Mouse (Mus musculus): ENCODE results near the gene Hspb1.
A peak's percentile ranks its signal among the peaks of the same experiment; 100 is the strongest.

The Hspb1 gene

GRCm38 (mm10) chr5:135913201-135913600 is 25.5 kb downstream of the Hspb1 start:
- no peak for DNase-seq (ENCODE audit: inconsistent ontology term)

DNA sequence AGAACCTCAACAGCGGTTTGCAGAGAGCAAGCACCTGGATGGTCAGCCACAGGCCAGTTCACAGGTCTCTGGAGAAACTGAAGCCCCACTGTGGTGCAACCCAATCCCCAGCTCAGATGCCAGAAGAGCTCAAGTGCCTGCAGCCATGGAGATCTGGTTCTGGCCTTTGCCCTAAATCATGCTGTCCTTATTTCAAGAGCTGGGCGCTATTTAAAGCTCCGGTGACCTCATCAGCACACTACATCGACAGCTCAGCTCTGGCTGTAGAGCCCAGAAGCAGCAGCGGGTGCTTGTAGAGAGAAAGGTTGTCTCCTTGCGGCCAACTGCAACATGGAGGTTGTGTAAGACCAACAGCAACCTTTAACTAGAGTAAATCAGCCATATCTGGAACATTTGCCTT is 26.4 kb downstream of the Hspb1 start:
- DNase-seq (ENCODE audit: inconsistent ontology term): no peak

- peak; percentile 39 for DNase-seq (ENCODE audit: inconsistent ontology term)
These were observed 28.4 kb downstream of the Hspb1 start for GRCm38 (mm10) chr5:135916051-135916565.

DNA sequence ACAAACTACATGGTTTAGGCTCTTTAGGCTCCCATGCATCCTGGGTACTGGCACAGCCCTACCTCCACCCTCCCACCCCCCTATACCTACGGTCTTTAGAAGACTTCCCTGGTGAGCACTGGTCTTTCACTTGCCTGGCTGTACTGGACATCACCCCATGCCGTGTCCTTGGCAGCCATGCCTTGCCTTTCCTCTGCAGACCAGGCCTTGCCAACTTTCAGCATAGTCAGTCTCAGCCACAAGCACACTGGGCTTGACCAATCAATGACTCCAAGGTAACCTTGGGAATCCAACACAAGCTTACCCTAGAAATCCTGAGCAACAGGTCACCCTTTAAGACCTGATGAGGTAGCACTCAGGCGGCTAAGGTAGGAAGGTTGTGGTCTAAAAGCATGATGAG is 28.9 kb downstream of the Hspb1 start:
- DNase-seq (ENCODE audit: inconsistent ontology term): no peak

- no peak for DNase-seq (ENCODE audit: inconsistent ontology term)
These were observed 29.8 kb downstream of the Hspb1 start for GRCm38 (mm10) chr5:135917327-135918058.

- no peak for DNase-seq (ENCODE audit: inconsistent ontology term)
These were observed 30.3 kb downstream of the Hspb1 start for GRCm38 (mm10) chr5:135918059-135918437.

GRCm38 (mm10) chr5:135918593-135918992 is 30.9 kb downstream of the Hspb1 start:
- no peak for DNase-seq (ENCODE audit: inconsistent ontology term)

DNA sequence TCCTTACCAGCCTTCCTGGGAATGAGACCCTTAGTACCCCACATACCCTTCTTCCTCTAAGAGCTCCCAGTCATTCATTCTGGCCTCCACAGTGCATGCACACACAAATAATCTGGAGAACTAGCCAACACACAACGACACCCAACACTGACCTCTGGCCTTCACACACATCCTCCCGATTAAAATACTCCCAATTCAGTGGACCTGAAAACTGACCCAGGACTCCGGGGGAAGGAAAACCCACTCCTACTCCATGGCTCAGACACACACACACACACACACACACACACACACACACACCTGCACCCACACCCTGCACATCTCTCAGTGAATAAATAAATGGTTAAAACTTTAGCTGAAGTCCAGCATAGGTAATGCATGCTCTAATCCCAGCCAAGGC is 32.2 kb downstream of the Hspb1 start:
- no peak for DNase-seq (ENCODE audit: inconsistent ontology term)

- no peak for DNase-seq (ENCODE audit: inconsistent ontology term)
These were observed 36.2 kb downstream of the Hspb1 start for GRCm38 (mm10) chr5:135923901-135924300.

GRCm38 (mm10) chr5:135929685-135930424 is 42.1 kb downstream of the Hspb1 start:
- no peak for DNase-seq (ENCODE audit: inconsistent ontology term)

GRCm38 (mm10) chr5:135931526-135931925 is 43.8 kb downstream of the Hspb1 start:
- no peak for DNase-seq (ENCODE audit: inconsistent ontology term)

DNA sequence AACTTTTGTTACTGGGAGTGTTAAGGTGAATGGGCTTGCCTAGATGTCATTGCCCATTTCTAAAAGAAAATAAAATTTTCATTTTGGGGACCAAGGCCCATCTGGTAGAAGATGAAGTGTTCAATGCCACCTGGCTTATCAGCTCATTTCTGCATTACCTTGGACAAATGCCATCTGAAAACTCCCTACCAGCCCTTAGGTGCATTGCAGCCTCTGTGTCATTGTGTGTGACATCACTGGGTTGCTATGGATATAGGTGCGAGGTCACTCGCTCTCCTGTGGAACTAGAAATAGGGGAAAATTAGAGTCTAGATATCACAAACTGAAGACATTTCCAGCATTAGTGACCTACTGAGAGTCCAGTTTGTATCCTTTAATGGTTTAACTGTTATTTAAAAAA is 44.6 kb downstream of the Hspb1 start:
- DNase-seq (ENCODE audit: inconsistent ontology term): no peak

DNA sequence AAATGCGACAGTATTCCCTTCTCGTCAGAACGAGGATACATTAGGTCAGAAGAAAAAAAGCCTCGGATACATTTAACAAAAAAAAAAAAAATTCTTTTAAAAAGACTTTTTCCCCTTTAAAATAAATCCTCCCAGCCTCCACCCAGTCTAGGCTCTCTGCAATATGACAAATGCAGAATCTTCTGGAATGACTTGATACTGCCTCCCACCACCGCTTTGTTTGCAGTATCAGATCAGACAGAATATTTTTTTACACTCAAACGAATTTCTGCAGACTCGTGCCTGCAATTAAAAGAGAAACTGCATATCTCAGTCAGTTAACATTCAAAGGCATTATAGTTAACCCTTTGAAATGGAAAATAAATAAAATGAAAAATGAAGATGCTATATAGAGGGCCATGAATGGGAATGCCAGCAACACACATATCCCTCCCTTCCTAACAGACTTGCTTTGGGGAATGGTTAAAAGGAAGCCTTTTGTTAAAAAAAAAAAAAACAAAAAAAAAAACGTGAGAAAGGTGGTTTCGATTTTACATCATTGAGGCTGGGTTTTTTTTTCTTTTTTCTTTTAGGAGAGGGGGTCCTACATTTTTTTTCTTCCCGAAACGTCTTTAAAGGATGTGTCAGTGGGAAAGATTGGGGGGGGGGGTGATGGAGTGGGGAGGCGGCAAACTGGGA is 45.6 kb downstream of the Hspb1 start:
- DNase-seq (ENCODE audit: inconsistent ontology term): no peak

GRCm38 (mm10) chr5:135933900-135934441 is 46.3 kb downstream of the Hspb1 start:
- DNase-seq (ENCODE audit: inconsistent ontology term): peak; percentile 66

DNA sequence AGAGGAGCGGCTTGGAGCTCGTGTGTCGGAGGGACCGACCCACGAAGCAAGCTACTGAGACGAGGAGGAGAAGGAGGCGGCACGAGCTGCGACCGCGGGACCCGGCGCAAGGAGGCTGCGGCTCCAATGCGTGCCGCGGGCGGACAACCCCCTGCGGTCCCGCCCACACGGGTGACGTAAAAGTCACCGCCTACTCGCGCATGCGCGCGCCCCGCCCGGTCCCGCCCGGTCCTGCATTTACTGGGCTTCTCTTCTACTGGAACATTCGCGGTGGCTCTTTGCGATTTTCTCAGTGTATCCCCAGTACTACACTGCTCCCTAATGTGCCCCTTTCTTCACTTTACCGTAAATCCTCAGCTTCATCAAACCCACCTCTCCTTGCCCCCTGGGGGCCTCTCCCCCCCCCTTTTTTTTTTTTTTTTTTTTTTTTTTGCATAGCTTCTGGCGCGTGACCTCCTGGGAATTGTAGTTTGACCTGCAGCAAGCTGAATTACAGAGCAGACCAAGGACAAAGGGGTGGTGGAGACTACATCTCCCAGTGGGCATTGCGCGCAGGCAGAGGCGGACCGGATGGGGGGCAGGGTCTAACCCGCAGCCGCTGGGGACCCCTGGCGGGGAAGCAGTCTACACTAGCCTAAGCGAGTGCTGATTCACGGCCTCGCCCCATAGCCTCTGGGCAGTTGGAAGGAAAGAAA is 46.9 kb downstream of the Hspb1 start, which contains the start of gene Ywhag:
Ywhag (minus strand) TSS at position 136 of the 695 bp plus-strand sequence.
- peak; percentile 98 for DNase-seq (ENCODE audit: inconsistent ontology term)

- DNase-seq (ENCODE audit: inconsistent ontology term): no peak
These were observed 47.4 kb downstream of the Hspb1 start for GRCm38 (mm10) chr5:135935176-135935523.

GRCm38 (mm10) chr5:135935641-135936190 is 48.0 kb downstream of the Hspb1 start:
- DNase-seq (ENCODE audit: inconsistent ontology term): no peak

Data from Muller cell, postnatal 12 days (primary cell).